Mouse (Mus musculus): ENCODE measurements around the gene Banf2. TPM values are rescaled to one million over a fixed set of nuclear protein-coding genes. Genes with fewer than 3 reads are reported as not detected.

Gene Banf2
- polyA plus RNA-seq, 1 experiment from 2014 or later, result 0.33 TPM

GRCm38 (mm10) chr2:144009081-144009480 is 23.8 kb upstream of the Banf2 start:
- no peak overlapping the region for H3K27ac ChIP-seq
- no peak overlapping the region for H3K9ac ChIP-seq
- WGBS, result 73% methylated on average over 1 of the region's 1 CpGs
- ATAC-seq (ENCODE audit: insufficient read depth, low FRiP score, low read depth), result no peak
- H3K36me3 ChIP-seq, result no peaks in the 10 kb centered on the region
- no peaks in the 10 kb centered on the region for H3K27me3 ChIP-seq (replicated peaks)
- no peaks in the 10 kb centered on the region for H3K9me3 ChIP-seq
- H3K4me2 ChIP-seq, result peak overlapping the region; percentile 65
- peaks cover 39% of the 10 kb centered on the region for H3K4me1 ChIP-seq
- peak overlapping the region; percentile 80 for H3K4me3 ChIP-seq (replicated peaks)

- Histone ChIP-seq H3K36me3 (no peaks in the 10 kb centered on the region), H3K27me3 (replicated peaks) (no peaks in the 10 kb centered on the region), H3K4me2 (peak overlapping the region; percentile 65), H3K4me3 (replicated peaks) (peak overlapping the region; percentile 80), H3K27ac (peak overlapping the region; percentile 97), H3K9me3 (no peaks in the 10 kb centered on the region), H3K9ac (peak overlapping the region; percentile 96), H3K4me1 (peaks cover 35% of the 10 kb centered on the region)
- under 1% methylated on average over 29 of the region's 30 CpGs for WGBS
- peak; percentile 9; the same call in 1 of the 2 replicates for ATAC-seq (ENCODE audit: insufficient read depth, low FRiP score, low read depth)
These were observed 23.1 kb upstream of the Banf2 start for GRCm38 (mm10) chr2:144009551-144010281.

- under 1% methylated on average over 64 of the region's 107 CpGs for WGBS
- peaks cover 27% of the 10 kb centered on the region for H3K4me1 ChIP-seq
- no peaks in the 10 kb centered on the region for H3K36me3 ChIP-seq
- H3K9me3 ChIP-seq, result no peaks in the 10 kb centered on the region
- H3K4me2 ChIP-seq, result peak overlapping the region; percentile 65
- peak overlapping the region; percentile 80 for H3K4me3 ChIP-seq (replicated peaks)
- peak; percentile 12 for ATAC-seq (ENCODE audit: insufficient read depth, low FRiP score, low read depth)
- peak overlapping the region; percentile 97 for H3K27ac ChIP-seq
- peak overlapping the region; percentile 96 for H3K9ac ChIP-seq
- no peaks in the 10 kb centered on the region for H3K27me3 ChIP-seq (replicated peaks)
These were observed 22.4 kb upstream of the Banf2 start for GRCm38 (mm10) chr2:144010282-144011044.

GRCm38 (mm10) chr2:144011080-144011551 is 21.7 kb upstream of the Banf2 start, which contains the start of gene Rrbp1:
TSS of gene Rrbp1 (minus strand) at chr2:144011263.
- Histone ChIP-seq H3K4me2 (peak within 1 kb of the TSS; percentile 65), H3K36me3 (no peaks in the 10 kb centered on the region), H3K27me3 (replicated peaks) (no peaks in the 10 kb centered on the region), H3K27ac (peak within 1 kb of the TSS; percentile 97), H3K4me1 (peaks cover 21% of the 10 kb centered on the region), H3K4me3 (replicated peaks) (peak within 1 kb of the TSS; percentile 80), H3K9me3 (no peaks in the 10 kb centered on the region), H3K9ac (peak within 1 kb of the TSS; percentile 96)
- peak; percentile 97 for ATAC-seq (ENCODE audit: insufficient read depth, low FRiP score, low read depth)
- under 1% methylated on average over 53 of the region's 53 CpGs for WGBS

- Histone ChIP-seq H3K4me1 (no peaks in the 10 kb centered on the region), H3K9ac (no peak overlapping the region), H3K27ac (no peak overlapping the region), H3K27me3 (replicated peaks) (no peaks in the 10 kb centered on the region), H3K4me2 (no peak overlapping the region), H3K36me3 (no peaks in the 10 kb centered on the region), H3K9me3 (no peaks in the 10 kb centered on the region), H3K4me3 (replicated peaks) (no peak overlapping the region)
- ATAC-seq (ENCODE audit: insufficient read depth, low FRiP score, low read depth), result no peak
- WGBS, result 64% methylated on average over 11 of the region's 11 CpGs
These were observed 18.8 kb upstream of the Banf2 start for GRCm38 (mm10) chr2:144014051-144014450.

GRCm38 (mm10) chr2:144014481-144014880 is 18.4 kb upstream of the Banf2 start:
- WGBS, result 58% methylated on average over 5 of the region's 5 CpGs
- H3K36me3 ChIP-seq, result no peaks in the 10 kb centered on the region

GRCm38 (mm10) chr2:144015861-144016260 is 17.0 kb upstream of the Banf2 start:
- H3K4me1 ChIP-seq, result no peaks in the 10 kb centered on the region
- WGBS, result 88% methylated on average over 9 of the region's 9 CpGs
- no peak overlapping the region for H3K4me3 ChIP-seq (replicated peaks)
- no peaks in the 10 kb centered on the region for H3K27me3 ChIP-seq (replicated peaks)
- no peak overlapping the region for H3K4me2 ChIP-seq
- ATAC-seq (ENCODE audit: insufficient read depth, low FRiP score, low read depth), result no peak
- H3K27ac ChIP-seq, result no peak overlapping the region
- no peaks in the 10 kb centered on the region for H3K9me3 ChIP-seq
- no peak overlapping the region for H3K9ac ChIP-seq
- no peaks in the 10 kb centered on the region for H3K36me3 ChIP-seq

More at GRCm38 (mm10) chr2:144014481-144014880, 18.4 kb upstream of the Banf2 start:
- H3K27ac ChIP-seq, result no peak overlapping the region
- no peaks in the 10 kb centered on the region for H3K4me1 ChIP-seq
- H3K27me3 ChIP-seq (replicated peaks), result no peaks in the 10 kb centered on the region
- no peak overlapping the region for H3K4me3 ChIP-seq (replicated peaks)
- no peak overlapping the region for H3K4me2 ChIP-seq
- no peak overlapping the region for H3K9ac ChIP-seq
- H3K9me3 ChIP-seq, result no peaks in the 10 kb centered on the region
- no peak for ATAC-seq (ENCODE audit: insufficient read depth, low FRiP score, low read depth)

- H3K4me1 ChIP-seq, result no peaks in the 10 kb centered on the region
- H3K27me3 ChIP-seq (replicated peaks), result no peaks in the 10 kb centered on the region
- WGBS, result 51% methylated on average over 2 of the region's 2 CpGs
- no peaks in the 10 kb centered on the region for H3K9me3 ChIP-seq
- no peak overlapping the region for H3K27ac ChIP-seq
- no peak overlapping the region for H3K4me3 ChIP-seq (replicated peaks)
- H3K4me2 ChIP-seq, result no peak overlapping the region
- no peak overlapping the region for H3K9ac ChIP-seq
- ATAC-seq (ENCODE audit: insufficient read depth, low FRiP score, low read depth), result peak; percentile 47; the same call in 1 of the 2 replicates
- H3K36me3 ChIP-seq, result no peaks in the 10 kb centered on the region
These were observed 12.9 kb upstream of the Banf2 start for GRCm38 (mm10) chr2:144019971-144020370.

GRCm38 (mm10) chr2:144022441-144022840 is 10.4 kb upstream of the Banf2 start:
- no peaks in the 10 kb centered on the region for H3K27me3 ChIP-seq (replicated peaks)
- H3K4me2 ChIP-seq, result no peak overlapping the region
- H3K36me3 ChIP-seq, result no peaks in the 10 kb centered on the region
- no peak overlapping the region for H3K4me3 ChIP-seq (replicated peaks)
- no peaks in the 10 kb centered on the region for H3K9me3 ChIP-seq
- no peak for ATAC-seq (ENCODE audit: insufficient read depth, low FRiP score, low read depth)
- no peak overlapping the region for H3K9ac ChIP-seq
- H3K4me1 ChIP-seq, result no peaks in the 10 kb centered on the region
- no peak overlapping the region for H3K27ac ChIP-seq
- WGBS, result 58% methylated on average over 3 of the region's 3 CpGs

- Histone ChIP-seq H3K9ac (no peak overlapping the region), H3K4me1 (no peaks in the 10 kb centered on the region), H3K4me3 (replicated peaks) (no peak overlapping the region), H3K36me3 (no peaks in the 10 kb centered on the region), H3K27ac (no peak overlapping the region), H3K4me2 (no peak overlapping the region), H3K9me3 (no peaks in the 10 kb centered on the region), H3K27me3 (replicated peaks) (no peaks in the 10 kb centered on the region)
- WGBS, result 72% methylated on average over 9 of the region's 9 CpGs
- no peak for ATAC-seq (ENCODE audit: insufficient read depth, low FRiP score, low read depth)
These were observed 7.5 kb upstream of the Banf2 start for GRCm38 (mm10) chr2:144025361-144025760.

- H3K4me1 ChIP-seq, result no peaks in the 10 kb centered on the region
- H3K36me3 ChIP-seq, result no peaks in the 10 kb centered on the region
- H3K27me3 ChIP-seq (replicated peaks), result no peaks in the 10 kb centered on the region
- H3K9ac ChIP-seq, result no peak overlapping the region
- H3K4me2 ChIP-seq, result no peak overlapping the region
- ATAC-seq (ENCODE audit: insufficient read depth, low FRiP score, low read depth), result no peak
- H3K27ac ChIP-seq, result no peak overlapping the region
- H3K4me3 ChIP-seq (replicated peaks), result no peak overlapping the region
- 66% methylated on average over 4 of the region's 4 CpGs for WGBS
- no peaks in the 10 kb centered on the region for H3K9me3 ChIP-seq
These were observed 6.4 kb upstream of the Banf2 start for GRCm38 (mm10) chr2:144026456-144026855.

- H3K27me3 ChIP-seq (replicated peaks), result no peaks in the 10 kb centered on the region
- no peaks in the 10 kb centered on the region for H3K4me1 ChIP-seq
- H3K27ac ChIP-seq, result no peak overlapping the region
- H3K9ac ChIP-seq, result no peak overlapping the region
- no peak overlapping the region for H3K4me3 ChIP-seq (replicated peaks)
- H3K4me2 ChIP-seq, result no peak overlapping the region
- ATAC-seq (ENCODE audit: insufficient read depth, low FRiP score, low read depth), result no peak
- no peaks in the 10 kb centered on the region for H3K9me3 ChIP-seq
- WGBS, result 81% methylated on average over 7 of the region's 7 CpGs
- no peaks in the 10 kb centered on the region for H3K36me3 ChIP-seq
These were observed 2.1 kb upstream of the Banf2 start for GRCm38 (mm10) chr2:144030791-144031190.

Measured in stomach, embryonic 15.5 days (tissue).